Mouse (Mus musculus) adrenal gland, postnatal 14 days (tissue): ENCODE results near the gene Prm1. TPM values are rescaled to one million over a fixed set of nuclear protein-coding genes. Genes with fewer than 3 reads are reported as not detected.
A peak's percentile ranks its signal among the peaks of the same experiment; 100 is the strongest.
"Not testable (repeated sequence)": the region's sequence is repeated elsewhere in the genome, so short reads cannot be mapped to it uniquely, and the experiment has no call there.

ENCODE experiments used
- DNase-seq: peaks from one replicate; pipeline ENCODE4 v3.0.0; 2021; ENCODE audit warnings: mixed read lengths
- long read RNA-seq, 2 experiments: library from polyadenylated mRNA; stranded (forward); transcript quantifications; one replicate each; pipeline ENCODE4 v2.0.0; 2021
- total RNA-seq: library from RNA; stranded (reverse); gene quantifications from 2 replicates; pipeline ENCODE4 v1.2.3, GENCODE M21; 2021

The Prm1 gene
- not detected in 2 replicates for total RNA-seq
- long read RNA-seq, experiment 1, partial matches to known transcripts = 0 of 1 reads
- long read RNA-seq, experiment 1, other reads (novel, unspliced or antisense) = 1 of 1 reads
- long read RNA-seq, experiment 2 = 0 reads

DNA sequence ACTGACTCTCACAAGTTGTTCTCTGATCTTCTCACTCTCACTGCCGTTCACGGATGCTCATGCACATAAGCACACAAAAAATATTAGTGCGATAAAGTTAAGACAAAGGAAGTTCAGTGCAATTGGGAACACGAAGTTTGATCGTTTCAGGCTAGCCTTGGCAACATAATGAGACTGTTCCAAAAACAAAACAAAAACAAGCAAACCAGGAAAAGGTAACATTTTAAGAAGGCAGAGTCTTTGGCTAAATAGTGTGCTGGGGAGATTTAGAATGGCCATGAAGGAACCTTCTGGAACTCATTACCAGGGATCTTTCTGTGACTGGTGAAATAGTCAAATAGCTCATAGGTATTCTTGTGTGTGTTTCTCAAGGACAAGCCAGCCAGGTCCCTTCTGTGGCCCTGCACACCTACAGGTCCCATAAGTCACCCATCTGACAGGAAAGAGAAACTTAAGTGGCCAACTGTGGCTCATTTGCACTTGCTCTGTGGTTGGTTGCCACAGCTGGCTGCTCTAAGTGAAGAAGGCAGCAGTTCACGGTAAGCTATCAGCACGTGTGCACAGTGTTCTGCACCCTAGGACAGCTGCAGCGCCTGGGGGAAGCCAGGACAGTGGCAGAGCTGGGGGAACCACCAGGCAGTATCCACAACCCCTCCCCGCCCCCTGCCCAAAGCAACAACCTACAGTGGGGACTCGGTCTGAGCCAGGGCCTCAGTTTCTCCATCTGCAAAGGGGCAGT, at the start of gene Prm1:
TSS of gene Prm1 (minus strand) at position 51 of the 739 bp plus-strand sequence.
- no peak for DNase-seq

DNA sequence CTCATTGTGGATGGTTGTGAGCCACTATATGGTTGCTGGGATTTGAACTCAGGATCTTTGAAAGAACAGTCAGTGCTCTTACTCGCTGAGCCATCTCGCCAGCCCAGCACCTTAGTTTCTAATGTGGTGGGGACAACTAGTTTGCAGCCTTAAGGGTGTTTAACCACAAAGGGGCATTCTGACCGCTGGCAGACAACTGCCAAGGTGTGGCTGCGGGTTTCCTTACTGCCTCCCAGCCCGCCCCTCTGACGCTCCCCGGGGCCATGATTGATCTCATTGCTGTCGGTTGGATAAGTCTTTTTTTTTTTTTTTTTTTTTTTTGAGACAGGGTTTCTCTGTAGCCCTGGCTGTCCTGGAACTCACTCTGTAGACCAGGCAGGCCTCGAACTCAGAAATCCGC, 46.6 kb upstream of the Prm1 start:
- DNase-seq = not testable (repeated sequence)

DNA sequence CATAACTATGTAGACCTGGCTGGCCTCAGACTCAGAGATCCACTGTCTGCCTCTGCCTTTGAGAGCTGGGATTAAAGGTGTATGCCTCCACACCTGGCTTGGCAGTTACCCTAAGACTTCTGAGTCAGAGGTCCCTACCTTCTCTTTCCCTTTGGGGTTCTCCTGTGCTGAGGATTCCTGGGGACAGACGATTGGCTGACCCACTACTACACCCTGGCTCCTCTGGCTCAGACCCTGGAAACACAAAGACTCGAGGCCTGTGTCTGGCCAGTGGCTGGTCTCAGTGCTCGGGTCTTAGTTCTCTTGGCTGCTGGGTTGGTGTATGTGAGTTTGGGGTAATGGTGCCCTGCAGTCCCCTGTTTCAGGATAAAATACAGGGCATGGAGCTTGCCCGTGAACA, 45.3 kb upstream of the Prm1 start:
- DNase-seq = no peak

DNA sequence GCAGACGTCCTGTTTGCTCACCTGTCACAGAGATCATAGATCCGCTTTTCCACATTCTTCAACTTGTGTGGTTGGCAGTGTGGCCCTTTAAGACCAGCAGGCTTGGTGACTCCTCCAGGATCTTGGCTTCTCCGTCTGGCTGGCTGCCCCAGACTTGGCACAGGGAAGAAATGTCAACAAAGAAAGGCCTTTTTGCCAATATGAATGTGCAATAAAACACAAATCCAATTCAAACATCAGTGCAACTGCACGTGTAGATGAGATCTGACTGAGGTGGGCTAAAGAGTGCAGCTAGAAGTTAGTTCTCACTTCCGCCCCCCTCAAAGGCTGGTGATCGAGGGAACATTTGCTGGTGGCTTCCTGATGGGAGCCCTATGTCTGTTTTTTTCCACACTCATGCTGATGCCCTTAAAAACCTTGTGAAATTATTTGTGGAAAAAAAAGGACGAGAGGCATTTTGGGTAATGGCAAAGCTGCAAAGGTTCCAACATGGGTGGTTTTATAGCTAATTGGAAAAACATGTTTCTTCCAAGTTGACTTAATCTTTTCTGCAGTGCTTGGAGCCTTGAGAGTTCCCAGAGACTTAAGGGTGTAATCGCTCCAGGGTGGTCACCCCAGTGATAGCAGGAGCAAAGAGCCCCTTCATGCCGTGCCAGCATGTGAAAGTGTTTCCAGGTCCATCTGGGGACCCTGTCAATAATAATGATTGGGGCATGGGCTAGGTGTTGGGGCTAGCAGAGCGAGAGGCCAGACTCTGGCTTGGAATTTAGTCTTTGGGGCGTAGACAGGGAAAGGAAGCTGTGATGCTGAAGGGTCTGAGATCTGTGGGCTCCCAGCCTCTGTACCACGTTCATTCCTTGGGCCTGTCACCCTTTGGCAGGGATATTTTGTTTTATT, 44.6 kb upstream of the Prm1 start:
- peak; percentile 89 for DNase-seq

DNA sequence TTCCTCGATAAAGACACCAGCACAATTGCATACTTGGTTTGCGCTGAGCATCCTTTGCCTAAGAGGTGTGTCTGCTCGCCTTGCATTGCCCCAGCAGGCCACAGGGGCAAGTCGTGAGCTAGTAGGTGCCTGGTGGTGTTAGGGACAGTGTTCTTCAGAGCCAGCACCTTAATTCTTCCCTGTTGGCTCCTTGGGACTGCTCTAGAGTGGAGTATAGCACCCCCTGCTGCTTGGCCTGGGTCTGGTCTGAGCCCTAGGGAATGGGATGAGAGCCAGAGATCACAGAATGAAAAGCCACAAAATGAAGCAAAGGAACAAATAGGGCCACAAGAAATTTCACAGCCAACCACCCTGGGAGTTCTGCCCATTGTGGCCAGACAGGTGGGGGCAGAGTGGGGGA, 40.9 kb upstream of the Prm1 start:
- peak; percentile 85 for DNase-seq

DNA sequence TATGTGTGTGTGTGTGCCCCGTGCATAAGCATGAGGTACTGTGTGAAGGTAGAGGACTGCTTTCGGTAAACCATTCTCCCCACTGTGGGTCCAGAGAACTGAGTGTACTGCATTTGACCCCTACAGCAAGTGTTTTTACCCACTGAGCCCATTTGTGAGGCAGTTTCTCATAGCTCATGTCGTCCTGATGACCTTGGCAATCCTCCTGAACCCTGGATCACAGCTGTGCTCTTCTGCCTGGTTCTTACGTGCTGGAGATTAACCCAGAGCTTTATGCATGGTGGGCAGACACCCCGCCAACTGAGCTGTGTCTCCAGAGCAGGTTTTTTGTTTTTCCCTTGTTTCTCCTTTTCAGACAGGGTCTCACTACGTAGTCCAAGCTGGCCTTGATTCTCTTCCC, 40.3 kb upstream of the Prm1 start:
- DNase-seq = no peak

DNA sequence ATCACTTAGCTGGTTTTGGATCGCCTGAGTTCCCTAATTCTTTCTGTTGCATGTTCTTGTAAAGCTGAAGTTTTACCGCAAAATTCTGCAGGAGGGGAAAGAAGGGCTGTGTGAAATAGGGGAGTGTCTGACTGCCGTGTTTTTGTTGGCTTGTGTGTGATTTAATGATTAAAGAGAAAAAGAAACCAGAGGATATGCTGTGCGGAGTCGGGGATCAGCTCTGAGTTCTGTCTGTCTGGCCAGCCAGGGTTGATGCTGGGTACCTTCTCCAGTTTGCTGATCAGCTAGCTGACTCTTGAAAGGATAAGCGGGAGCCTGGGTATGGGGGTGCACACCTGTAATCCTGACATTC, 38.7 kb upstream of the Prm1 start:
- DNase-seq = no peak

DNA sequence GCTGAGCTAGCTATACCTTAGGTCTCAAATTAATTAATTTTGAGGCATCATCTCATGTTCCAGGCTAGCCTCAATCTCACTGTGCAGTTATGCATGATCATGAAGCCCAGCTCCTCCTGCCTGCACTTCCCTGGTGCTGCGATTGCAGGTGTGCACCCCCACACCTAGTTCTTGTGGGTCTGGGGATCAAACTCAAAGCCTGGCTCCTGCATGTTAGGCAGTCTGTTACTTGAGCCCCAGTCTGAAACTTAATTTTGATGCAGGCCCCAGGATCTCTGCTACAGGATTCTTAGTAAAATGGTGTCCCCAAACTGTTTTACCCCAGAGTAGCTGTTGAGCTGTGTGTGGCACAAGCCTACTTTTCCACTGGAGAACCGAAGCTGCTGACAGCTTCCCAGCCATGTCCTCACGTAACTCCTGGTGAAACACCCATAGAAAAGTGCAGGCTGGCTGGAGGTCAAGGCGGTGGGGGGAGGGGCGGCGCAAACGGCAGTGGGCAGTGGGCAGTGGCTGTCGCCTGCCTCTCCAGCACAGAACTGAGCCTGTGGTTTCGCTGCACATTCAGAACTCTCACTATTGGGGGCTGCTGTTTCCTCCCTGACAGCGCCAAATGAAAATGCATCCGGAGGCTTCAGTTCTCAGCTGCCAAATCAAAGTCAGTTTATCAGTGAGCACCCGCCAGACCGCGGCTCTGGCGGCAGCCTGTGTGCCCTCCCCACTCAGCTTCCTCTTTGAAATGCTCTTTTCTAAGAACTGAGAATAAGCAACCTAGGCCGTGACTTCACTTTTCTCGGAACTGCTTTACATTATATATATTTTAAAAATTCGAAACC, 38.1 kb upstream of the Prm1 start:
- DNase-seq = peak; percentile 64

DNA sequence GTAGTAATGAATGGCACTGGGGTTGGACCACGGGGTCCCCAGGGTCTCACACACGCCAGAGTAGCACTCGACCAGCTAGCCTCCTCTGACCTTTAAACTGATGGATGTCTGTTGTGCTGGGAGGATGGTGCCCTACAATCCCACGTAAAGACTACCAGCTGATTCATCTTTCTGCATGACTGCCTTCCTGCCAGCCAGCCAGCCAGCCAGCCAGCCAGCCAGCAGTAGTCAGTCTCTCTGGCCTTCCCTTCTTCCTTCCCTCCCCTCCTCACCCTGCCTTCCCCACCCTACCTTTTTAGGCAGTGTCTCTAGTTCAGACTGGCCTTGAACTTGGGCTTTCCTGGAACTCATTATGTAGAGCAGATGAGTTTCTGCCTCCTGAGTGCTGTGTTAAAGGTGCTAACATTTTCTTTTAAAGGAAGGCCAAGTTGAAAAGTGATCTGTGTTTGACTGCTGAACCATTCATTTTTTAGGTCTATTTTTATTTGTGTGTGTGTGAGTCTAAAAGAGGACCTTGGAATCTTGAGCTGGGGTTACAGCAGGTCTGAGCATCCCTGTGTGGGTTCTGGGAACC, 36.7 kb upstream of the Prm1 start:
- DNase-seq = peak; percentile 63

DNA sequence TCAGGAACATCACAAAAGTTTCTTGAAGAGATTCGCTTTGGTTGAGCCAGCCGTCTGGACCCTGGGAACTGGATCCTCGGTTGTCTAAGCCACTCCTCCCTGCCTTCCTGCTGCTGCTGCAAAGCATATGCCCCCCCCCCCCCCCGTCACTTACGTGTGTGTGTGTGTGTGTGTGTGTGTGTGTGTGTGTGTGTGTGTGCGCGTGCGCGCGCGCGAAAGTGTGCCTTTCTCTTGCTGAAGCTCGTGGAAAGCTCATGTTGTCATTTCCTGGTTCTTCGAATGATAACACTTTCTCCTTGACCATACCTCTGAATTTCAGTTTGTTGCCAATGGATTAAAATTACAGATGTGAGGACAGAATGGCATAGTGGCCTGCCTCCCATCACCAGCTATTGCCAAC, 34.4 kb upstream of the Prm1 start:
- DNase-seq = no peak

DNA sequence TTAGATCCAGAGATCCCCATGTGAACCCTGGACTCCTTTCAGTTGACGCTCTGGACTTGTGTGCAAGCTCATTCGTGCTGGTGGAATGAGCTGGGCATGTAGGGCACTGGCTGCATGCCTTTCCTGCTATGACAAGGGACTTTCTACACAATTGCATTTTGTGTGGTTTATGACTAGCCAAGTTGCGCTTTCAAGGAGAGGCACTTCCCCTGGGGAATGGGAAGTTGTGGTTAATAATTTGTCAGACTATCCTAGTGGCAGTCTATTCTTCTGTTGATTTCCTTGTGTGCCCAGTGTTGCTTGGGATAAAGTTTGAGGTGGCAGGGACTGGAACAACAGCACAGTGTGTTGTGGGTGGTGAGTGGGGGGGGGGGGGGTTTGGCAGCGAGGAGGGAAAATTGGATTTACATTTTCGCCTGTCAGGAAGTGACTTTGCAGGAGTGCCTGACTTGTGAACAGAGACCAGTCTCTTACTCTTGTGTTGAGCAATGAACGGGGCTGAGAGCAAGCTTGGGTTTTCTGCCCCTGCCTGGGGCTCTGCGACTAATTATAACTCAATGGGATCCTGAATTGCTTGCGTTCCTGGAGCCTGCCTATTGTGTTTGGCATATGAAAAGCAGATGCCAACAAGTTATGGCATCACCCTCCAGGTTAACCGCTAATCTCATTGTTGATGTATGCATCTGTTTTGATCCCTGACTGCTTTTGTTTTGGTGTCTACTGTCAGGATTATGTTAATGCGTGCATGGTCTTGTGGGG, 33.0 kb upstream of the Prm1 start:
- no peak for DNase-seq

DNA sequence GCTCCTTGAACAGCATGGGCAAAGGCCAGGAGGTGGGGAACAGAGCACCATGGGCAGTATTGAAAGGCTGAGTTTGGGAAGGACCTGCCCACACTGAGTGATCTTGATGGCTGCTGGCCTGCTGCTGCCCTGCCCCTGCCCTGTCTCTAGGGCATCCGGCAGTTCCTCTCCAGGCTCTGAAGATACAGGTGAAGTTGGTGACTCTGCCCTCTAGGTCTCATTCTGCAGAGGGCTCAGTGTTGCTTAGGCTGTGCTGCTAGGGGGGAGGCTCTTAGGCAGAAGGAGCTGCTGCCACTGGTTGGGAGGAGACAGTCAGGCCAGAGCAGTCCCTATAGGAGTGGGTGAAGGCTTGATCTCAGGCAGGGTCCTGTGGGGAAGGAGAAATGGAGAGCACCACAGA, 32.3 kb upstream of the Prm1 start:
- no peak for DNase-seq

DNA sequence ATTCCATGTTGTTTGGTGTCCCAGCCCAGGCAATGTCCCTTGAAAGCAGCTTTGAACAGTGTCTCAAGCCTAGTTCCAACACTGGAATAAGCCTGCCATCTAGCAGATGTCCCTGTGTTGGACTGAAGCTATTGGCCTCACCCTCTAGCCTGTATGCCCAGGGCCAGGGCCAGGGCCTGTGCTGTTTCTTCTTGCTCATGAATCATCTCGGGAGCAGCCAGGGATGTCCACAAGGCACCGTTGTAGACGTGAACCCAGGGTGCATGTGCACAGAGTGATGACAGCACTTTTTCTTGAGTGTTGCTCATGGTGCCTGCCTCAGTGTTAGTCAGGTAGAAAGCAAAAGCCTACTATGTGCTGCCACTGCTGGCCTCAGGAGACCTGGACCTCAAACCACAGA, 31.6 kb upstream of the Prm1 start:
- peak; percentile 31 for DNase-seq

DNA sequence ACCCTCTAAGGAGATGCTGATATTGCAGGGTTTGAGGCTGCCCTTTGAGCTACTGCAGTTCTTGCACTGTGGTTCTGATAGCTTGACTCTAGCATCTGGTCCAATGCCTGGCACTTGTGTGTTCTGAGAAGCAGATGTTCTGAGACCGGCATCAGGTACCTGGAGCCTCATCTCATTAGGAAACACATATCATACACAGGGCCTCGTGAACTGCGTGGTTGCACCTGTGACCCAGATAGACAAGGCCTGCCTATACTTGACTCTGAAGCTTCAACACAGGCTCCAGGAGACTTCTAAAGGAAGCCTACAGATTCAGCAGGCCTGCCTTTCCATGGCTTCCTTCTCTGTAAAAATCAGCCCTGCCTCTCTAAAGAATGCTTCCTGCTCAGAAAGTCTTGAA, 30.7 kb upstream of the Prm1 start:
- DNase-seq = no peak

DNA sequence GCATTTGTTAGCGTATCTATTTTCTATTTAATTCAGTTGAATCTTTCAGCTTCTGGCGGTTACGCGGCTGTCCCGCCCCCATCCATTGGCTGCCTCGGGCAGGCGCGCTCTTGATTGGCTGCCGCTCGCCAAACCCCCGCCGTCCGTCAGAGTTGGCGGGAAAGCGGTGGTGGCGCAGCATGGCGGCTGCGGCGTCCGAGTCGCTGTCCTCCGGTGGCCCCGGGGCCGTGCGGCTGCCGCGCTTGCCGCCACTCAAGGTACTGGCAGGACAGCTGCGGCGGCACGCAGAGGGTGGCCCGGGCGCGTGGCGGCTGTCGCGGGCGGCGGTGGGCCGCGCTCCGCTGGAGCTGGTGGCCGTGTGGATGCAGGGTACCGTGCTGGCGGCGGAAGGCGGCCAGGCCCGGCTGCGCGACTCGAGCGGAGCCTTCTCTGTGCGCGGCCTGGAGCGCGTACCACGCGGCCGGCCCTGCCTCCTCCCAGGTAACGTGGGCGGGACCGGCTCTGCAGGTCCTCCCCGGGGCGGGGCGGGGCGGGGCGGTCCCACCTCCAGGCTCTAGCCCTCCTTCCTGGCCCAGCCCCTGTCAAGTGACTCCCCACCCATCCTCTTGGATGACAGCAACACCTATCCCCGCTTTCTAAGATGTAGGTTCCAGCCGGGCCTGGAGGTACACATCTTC, 29.4 kb upstream of the Prm1 start, which contains the start of gene Rmi2:
TSS of gene Rmi2 (plus strand) at position 149 of the 677 bp plus-strand sequence.
- peak; percentile 93 for DNase-seq

DNA sequence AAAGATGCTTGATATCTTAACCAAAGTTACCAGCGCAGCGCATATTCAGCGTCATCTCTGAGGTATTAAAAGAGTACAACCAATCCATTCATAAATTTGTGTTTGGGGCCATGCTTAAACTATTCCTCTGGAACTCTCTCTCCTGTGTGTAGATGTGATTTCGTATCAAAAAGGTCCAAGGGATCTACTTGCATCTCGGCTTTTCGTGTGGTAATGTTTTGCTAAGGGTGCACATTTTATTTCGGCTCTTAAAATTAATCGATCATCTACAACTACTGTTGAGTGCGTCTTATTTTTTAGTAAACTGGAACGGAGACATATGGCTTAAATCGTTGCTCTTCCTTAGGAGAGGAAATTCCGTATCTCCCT, 28.9 kb upstream of the Prm1 start:
- DNase-seq = no peak

DNA sequence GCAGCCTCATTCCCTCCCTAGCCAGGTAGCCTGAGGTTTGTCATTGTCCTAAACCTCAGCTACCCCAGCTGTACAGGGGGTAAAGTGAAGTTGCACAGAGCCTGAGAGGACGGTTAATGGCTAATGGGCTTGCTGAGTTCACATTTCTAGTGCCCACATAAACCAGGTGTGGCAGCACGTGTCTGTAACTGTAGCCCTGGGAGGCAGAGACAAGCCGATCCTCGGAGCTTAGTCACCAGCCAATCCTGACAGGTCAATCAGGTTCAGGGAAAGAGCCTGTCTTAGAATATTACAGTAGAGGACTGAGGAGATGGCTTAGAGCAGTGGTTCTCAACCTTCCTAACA, 22.8 kb upstream of the Prm1 start:
- no peak for DNase-seq

DNA sequence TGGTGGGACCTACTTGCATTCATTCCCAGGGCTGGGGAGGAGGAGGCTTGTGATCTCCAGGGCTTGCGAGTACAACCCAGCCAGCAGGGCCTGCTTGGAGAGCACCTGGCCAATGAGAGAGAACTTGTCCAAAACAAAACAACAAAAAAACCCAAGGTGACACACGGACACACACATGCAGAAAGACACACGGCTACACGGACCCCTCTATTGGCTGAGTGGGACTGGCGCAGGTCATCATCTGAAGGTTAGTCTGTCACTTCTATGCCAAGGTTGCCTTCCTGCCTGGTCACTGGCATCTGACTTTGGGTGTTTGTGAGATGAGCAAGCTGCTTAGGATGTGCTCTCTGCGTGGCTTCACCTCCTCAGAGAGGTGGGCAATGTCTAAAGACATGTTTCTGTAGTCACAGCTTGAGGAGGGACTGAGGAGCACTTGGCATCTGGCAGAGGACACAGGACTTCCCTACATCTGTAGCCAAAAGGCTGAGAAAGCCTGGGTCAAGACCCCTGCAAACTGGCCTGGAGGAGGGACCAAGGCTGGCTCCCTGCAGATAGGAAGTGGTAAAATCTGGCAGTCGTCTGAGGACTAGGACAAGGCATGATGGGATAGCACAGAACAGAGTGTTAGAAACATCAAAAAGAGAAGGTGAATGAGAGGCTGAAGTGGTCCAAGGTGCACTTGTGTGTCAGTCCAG, 22.3 kb upstream of the Prm1 start:
- DNase-seq = no peak

DNA sequence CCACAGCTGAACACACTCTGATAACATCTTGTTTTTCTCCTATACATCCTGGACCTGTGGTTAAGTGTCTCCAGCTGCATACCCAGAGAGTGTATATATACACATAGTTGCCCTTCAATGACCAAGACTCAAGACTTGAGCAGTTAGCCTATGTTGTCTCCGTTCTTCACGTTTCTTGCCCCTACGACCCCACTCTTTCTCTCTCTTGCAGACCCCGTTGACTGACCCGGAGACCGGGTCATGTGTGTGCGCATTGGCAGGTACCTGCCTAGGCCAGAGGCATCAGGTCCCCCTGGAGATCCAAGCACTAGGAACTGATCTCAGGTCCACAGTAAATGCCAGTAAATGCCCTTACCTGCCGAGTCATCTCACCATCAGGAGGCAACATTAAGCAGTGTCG, 21.6 kb upstream of the Prm1 start:
- no peak for DNase-seq

DNA sequence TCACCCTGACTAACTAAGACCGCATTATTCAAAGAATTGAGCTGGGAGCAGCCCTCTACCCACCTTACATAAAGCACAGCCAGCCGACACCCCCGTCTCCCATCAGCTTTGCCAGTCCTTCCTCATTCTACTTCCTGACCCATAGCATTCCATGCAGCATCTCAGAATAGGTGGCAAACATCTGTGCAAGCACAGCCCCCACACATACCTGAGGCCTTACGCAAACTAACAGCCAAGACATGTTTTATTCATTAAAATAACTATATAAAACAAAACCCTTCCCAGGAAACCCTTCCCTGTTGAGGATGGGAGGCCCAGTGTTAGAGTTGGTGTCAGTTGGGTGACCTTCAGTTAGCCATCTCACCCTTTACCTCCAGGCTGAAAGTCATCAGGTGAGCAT, 20.2 kb upstream of the Prm1 start:
- no peak for DNase-seq
